Mouse (Mus musculus): ENCODE results near the gene Tff2. TPM values are rescaled to one million over a fixed set of nuclear protein-coding genes. Genes with fewer than 3 reads are reported as not detected.
A peak's percentile ranks its signal among the peaks of the same experiment; 100 is the strongest.

Tff2 gene
- not detected for polyA plus RNA-seq (2017; shearing (Covaris generic))

GRCm38 (mm10) chr17:31144040-31145037 lies at the start of gene Tff2:
Gene Tff2, minus strand, starts transcription at chr17:31144282.
- no peak for ATAC-seq

- ATAC-seq = no peak
Observed at GRCm38 (mm10) chr17:31193360-31193759, 49.3 kb upstream of the Tff2 start.

DNA sequence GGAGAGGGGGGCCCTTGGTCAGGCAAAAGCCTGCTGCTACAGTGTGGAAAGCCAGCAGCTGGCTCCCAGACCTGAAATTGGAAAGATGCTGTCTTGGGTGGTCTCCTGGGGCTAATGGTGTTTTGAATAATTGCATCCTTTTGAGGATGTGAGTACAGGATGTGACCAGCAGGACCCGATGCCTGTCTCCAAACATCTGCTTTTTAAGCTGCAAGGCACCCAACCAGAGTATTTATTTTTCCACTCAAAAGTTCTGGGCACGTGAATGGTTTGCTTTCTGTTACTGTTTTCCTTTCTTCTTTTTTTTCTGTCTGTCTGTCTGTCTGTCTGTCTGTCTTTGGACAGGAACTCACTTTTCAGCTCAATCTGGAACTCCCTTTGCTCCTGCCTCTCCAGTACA lies 48.6 kb upstream of the Tff2 start:
- ATAC-seq = no peak

- no peak for ATAC-seq
Observed at GRCm38 (mm10) chr17:31191825-31192224, 47.7 kb upstream of the Tff2 start.

GRCm38 (mm10) chr17:31187370-31187769 lies 43.3 kb upstream of the Tff2 start:
- ATAC-seq = peak; percentile 52

DNA sequence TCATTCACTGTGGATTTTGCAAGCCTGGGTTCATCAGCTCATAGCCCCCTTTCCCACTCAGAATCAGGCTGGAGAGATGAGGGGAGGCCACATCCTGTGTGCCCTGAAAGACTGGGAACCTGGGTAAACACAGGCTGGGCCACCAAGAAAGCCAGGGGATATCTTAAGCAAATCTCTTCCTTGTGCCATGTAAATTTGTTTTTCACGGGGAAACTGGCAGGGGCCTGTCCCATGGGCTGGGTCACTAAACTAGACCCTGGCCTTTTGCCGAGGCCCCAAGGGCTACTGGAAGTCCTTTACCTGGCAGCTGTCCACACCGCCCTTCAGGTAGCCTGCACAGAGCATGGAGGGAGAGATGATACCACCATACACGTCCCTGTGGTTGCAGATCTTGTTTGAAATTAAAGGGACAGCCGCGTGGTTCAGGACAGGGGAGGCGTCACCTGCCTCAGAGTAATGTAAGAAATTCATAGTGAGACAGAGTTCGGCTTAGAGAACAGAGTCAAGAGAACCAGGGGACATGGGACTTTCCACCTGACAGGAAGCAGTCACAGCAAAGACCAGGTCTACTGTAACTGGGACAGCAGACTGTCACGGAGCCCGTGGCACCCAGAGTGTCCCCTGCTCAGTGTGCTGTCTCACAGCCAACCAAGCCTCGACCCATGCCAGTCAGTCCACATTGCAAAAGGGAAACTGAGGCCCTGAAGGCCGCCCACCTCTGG lies 40.3 kb upstream of the Tff2 start:
- ATAC-seq = peak; percentile 85

DNA sequence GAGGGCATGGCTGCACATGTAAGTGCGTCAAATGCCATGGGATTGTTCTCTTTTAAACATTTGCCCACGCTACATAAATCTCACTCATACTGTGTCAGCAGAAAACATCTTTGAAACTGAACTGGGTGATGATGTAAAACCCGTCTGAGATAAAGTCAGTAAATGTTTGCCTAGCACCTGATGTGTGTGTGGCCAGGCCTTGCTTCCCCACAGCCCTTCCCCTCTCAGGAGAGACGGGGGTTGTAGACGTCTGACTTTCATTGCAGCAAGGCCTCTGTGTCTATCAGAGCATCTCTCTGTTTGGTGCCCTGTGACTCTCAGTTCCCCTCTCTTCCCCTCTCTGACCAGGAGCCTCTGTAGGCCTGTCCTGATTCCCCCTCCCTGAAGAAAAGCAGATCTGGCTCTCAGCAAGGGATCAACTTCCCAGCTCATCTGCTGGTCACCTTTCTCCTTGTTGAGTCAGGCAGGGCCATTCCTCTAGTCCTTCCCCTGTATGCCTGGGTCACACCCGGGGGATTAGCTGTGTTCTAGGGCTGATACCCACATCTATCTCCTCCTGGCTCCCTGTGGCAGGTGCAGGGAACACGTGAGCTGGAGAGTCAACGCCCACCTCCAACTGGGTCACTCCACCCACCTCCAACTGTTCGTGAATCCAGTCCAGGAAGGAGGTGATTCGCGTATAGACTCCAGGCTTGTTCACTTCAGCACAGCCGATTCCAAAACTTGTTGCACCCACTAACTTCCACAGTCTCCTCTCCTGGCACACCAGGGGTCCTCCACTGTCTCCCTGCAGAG lies 39.3 kb upstream of the Tff2 start:
- no peak for ATAC-seq

DNA sequence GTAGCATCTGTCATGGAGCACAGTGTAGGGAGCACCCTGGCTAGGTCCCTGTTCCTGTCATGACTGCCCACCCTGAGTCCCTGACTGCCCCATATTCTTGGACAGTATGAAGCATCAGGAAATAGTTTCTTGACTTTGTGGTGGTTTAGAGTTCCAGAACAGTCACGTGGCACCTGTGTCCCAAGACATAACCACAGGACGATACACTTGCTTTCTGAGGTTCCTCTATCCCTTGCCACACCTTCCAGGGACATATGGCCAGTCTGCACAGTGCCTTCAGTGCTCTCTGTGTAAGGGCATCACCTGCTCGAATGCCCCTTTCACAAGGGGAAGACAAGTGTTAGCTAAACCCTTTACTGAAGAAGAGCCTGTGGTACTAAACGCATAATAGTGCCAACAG lies 37.4 kb upstream of the Tff2 start:
- ATAC-seq = no peak

GRCm38 (mm10) chr17:31176321-31176720 lies 32.2 kb upstream of the Tff2 start:
- ATAC-seq = peak; percentile 97

DNA sequence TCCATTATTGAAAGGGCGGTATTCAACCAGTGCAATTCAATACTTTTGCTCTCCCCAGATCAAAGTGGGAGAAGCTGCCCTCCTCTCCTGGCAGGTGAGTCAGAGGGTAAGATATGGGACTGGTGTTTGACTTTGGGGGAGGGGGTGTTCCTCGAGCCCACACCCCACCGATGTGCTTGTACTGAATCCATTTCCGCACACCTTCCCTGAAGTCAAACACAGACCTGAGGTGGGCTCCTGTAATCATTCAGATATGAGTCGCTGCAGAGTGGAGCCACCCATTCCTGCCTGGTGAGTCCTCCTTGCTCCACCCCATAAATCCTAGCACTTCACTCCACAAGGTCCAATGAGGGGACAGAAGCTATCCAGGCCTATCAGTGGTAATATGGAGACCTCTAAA lies 25.7 kb upstream of the Tff2 start:
- ATAC-seq = no peak

DNA sequence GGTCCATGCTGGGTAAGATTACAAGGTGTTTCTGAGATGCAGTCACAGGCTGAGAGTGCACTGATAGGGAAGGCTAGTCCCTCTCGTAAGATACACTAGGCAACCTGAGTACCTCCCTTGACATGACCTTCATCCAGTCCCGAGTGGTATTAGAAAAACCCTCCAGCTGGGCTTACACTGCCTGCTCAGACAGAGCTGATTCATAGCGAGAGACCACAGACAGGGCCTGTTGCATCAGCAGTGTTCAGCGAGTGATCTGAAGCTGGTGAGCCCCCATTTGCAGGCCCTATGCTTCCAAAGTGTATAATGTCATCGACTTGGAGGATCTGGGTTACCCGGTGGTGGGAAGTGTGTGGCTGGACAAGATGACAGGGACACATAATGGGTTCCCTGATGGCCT lies 21.0 kb upstream of the Tff2 start, which contains the start of gene Tff1:
TSS of gene Tff1 (minus strand) at position 151 of the 400 bp plus-strand sequence.
- ATAC-seq = no peak

DNA sequence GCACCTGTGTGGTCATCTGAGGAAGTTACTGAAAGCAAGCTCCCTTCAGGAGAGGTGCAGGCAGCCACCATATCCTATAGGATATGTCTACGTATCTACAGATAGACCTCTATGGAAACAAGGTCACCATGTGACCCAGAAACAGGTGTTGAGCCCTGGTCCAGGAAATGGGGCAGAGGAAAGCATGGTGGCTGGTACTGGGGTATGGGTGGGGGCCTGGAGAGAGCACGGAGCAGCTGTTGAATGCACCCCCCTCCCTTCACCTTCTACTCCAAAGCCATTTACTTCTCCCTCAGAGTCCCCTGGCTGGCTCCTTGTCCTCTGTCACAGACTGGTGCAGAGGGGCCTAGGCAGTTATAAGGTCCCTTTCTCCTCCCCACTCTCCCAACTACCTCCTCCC lies 19.7 kb upstream of the Tff2 start:
- ATAC-seq = no peak

DNA sequence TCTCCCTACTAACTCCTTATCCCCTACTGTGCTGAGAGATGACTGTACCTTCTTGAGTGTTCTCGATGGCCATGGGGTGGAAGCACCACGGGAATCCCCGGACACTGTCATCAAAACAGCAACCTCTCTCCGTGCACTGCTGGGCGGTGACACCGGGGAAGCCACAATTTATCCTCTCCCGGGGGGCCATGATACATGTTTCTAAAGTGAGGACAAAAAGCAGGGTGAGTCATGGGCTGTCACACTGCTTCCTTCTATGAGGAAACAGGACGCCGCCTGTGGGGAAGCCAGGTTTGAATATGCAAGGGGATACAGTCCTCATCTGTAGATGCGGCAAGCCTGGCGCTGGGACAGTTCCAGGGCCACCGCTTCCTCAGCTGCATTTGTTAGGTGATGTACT lies 18.5 kb upstream of the Tff2 start:
- ATAC-seq = no peak

GRCm38 (mm10) chr17:31160291-31160690 lies 16.2 kb upstream of the Tff2 start:
- no peak for ATAC-seq

DNA sequence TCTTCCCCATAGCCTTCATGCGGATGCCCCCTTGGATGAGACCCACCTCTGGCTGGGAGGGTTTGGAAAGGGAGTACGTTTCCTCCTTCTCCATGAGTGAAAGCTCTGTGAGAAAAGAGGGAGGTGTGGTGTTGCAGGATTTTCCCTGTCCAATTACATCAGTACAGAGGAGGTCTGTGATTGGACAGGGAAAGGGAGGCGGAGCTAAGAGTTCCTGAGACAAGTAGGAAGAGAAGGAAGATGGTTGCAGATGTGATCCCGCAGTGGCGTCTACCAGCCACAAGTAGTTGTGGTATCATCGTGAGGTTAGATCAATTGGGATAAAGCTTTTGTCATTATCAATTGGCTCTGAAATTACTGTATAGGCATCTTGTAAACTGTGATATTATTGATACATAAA lies 13.8 kb upstream of the Tff2 start:
- no peak for ATAC-seq

- no peak for ATAC-seq
Observed at GRCm38 (mm10) chr17:31153785-31154184, 9.7 kb upstream of the Tff2 start.

DNA sequence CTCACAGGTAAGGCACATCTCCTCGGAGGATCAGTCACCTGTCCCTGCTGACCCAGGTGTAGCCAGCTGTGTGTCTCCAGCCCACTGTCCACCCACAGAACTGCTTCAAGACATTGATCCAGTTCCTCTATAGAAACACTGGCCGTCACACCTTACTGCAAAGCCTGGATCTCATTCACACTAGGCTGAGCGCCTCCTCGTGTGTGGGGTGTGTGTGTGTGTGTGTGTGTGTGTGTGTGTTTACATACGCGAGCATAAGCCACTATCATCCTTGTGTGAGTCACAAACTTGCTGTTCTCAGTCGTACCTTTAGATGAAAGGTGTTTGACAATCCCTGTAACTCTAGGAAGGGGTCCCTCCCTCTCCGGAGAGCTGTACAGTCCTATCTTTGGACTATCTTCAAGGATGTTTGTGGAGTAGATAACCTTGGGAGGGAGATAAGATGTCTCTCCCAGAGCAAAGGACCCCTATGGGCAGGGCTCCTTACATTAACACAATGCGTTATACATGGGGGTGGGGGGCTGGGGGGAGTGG lies 9.0 kb upstream of the Tff2 start:
- ATAC-seq = no peak

DNA sequence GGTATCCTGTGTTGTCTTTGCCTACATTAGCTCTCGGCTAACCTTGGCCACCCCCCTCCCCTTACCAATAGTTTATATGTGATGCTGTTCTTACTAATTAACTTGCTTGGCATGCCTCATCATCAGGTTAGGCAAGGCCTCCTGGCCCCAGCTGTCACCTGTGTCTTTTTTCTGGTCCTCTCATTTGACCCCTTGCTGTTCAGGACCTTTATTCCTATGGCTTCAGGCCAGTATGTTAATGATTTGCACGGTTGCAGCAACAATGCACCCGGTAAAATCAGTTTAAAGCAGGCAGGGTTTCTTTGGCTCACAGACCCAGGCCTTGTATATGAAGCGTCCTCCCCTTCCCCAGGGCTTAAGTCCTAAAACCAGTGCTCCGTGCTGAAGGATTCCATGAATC lies 8.4 kb upstream of the Tff2 start:
- no peak for ATAC-seq

- ATAC-seq = no peak
Observed at GRCm38 (mm10) chr17:31145998-31146397, 1.9 kb upstream of the Tff2 start.

DNA sequence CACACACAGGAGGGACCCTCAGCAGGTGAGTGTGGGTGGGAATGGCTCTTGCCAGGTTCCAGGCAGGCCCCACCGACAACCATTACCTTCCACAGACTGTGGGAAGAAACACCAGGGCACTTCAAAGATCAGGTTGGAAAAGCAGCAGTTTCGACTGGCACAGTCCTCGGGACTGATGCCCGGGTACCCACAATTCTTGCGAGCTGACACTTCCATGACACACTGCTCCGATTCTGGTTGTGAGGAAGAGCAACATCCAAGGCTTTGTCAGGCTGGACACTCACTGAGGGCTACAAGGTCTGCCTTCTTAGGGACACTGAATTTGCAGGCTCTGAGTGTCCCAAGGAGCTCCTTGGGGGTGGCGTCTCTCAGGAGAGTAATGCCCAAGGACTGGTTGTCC lies 2.0 kb downstream of the Tff2 start:
- ATAC-seq = no peak

DNA sequence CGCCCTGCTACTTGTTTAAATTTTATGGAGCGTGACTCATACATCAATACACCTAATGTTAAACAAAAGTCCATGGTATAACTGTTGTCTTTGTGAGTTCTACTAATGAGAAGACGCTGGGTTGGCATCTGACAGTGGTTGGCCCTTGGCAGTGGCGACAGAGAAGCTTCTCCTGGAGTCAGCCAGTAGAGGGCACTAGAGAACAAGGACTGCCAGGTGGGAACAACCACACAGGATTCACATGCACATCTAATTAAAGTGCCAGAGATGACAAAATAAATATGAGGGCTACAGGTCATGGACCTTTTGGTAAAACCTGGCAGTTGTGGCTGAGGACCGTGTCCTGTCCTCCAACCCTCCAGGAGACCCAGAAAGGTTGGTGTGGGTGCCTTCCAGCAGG lies 5.7 kb downstream of the Tff2 start:
- ATAC-seq = peak; percentile 61

- peak; percentile 54 for ATAC-seq
Observed at GRCm38 (mm10) chr17:31136821-31137220, 7.3 kb downstream of the Tff2 start.

DNA sequence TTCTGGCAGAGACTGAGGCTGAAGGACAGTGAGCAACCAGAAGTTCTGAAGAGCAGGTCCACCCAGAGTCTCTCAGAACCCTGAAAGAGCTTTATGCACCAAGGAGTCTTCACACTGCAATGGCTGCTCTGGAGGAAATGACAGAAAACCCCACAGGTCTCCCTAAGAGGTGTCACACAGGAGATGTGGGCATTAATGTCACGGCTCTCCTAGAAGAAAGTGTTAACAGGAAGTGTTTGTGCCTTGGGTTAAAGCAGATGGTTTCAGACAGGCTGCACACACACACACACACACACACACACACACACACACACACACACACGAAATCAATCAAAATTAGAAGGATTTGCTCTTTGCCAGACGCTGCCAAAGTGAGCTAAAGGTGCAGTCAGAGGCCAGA lies 7.8 kb downstream of the Tff2 start:
- peak; percentile 64 for ATAC-seq
